Mouse (Mus musculus) bone marrow, adult 2 months (tissue): Measurements from ENCODE around the gene Gipc2.

Source experiments
- CTCF ChIP-seq: fragments of 200-500 bp; IDR thresholded peaks from 2 replicates; pipeline ENCODE4 v1.5.1; 2011; ENCODE audit warnings: low read length, control low read depth; ENCODE audit not compliant: control insufficient read depth, insufficient read depth
- POLR2A ChIP-seq: fragments of 200-500 bp; IDR thresholded peaks from 2 replicates; pipeline ENCODE4 v1.6.1; 2011; ENCODE audit warnings: low read depth, mild to moderate bottlenecking, control low read depth, low read length, borderline replicate concordance; ENCODE audit not compliant: control insufficient read depth

- TF ChIP-seq CTCF (no peak), POLR2A (no peak)
Observed at GRCm38 (mm10) chr3:152107149-152108002, 58.7 kb downstream of the Gipc2 start.
